Mouse (Mus musculus): ENCODE data around the gene Acsm5. TPM values are rescaled to one million over a fixed set of nuclear protein-coding genes. Genes with fewer than 3 reads are reported as not detected.

The Acsm5 gene
- total RNA-seq (2023; ENCODE audit: inconsistent age): not detected in 4 replicates

GRCm38 (mm10) chr7:119519163-119519562 lies at the start of gene Acsm5:
Acsm5 (plus strand) TSS chr7:119519463.

DNA sequence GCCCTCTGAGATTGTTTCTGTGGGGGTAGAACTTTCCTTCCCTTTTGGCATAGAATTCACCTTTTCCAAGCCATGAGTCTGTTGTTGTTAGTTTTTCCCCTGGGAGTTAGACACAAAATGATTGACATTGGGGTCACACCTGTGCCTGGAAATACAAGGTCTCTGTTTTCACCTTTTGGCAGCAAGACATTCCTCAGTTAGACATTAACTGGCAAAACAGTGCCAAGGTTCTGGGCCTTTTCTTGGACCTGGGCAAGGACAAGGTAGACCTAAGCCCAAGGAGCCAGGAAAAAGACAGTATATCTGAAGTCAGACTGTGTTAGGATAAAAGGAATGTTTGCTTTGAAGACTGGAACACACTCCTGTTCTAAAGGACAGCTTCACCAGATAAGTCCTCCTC lies 40.0 kb upstream of the Acsm5 start, which contains the start of gene Umod:
TSS of gene Umod (minus strand) at position 27 of the 400 bp plus-strand sequence.

DNA sequence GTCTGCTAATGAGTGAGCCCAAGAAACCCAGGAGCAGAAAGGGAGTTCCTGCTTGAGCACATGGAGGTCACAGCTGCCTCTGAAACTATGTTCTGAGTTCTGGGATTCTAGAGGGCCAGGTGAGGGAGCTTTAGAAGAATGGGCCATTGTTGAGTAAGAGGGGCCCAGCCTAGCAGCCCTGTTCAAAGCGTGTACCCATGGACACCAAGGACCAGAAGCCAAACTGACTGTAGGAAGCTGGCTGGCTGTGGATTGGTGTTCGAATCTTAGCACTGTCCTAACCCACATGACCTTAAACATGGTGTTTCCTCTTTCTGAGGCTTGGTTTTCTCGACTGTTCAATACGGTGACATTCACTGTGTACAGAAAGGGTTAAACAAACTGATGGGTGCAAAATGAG lies 4.1 kb downstream of the Acsm5 start, which contains the start of gene Pdilt:
TSS of gene Pdilt (minus strand) at position 101 of the 400 bp plus-strand sequence.

DNA sequence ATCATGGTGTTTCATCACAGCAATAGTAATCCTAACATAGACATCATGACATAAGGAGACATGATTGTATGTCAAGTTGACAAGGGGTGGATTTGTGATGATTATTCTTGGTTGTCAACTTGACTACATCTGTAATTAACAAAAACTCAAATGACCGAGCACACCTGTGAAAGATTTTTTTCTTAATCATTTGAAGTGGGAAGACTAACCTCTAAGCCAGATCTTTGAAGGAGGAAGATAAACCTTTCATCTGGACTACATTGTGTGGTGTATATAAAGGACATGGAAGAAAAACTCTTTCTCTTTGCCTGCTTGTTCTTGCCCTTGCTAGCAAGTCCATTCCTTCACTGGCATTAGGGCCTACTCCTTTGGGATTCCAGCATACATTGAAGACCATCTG lies 34.8 kb downstream of the Acsm5 start, which contains the start of gene Acsm2:
TSS of gene Acsm2 (plus strand) at position 301 of the 400 bp plus-strand sequence.

Other genes with a start within 250 kb of the Acsm5 start
- 0.45 TPM in 1 of 4 replicates, not detected in the others for gene Gp2, start 60.2 kb upstream of the Acsm5 start, total RNA-seq (2023; ENCODE audit: inconsistent age)
- gene Umod, start 40.2 kb upstream of the Acsm5 start, total RNA-seq (2023; ENCODE audit: inconsistent age): not detected in 4 replicates
- gene Pdilt, start 4.0 kb downstream of the Acsm5 start, total RNA-seq (2023; ENCODE audit: inconsistent age): not detected in 4 replicates
- gene Acsm2, start 34.9 kb downstream of the Acsm5 start, total RNA-seq (2023; ENCODE audit: inconsistent age): not detected in 4 replicates
- not detected in 4 replicates for gene Acsm1, start 87.6 kb downstream of the Acsm5 start, total RNA-seq (2023; ENCODE audit: inconsistent age)
- not detected in 4 replicates for gene Acsm4, start 170.6 kb downstream of the Acsm5 start, total RNA-seq (2023; ENCODE audit: inconsistent age)
- gene Thumpd1, start 201.3 kb downstream of the Acsm5 start, total RNA-seq (2023; ENCODE audit: inconsistent age): 86.9 to 92.3 TPM (median 90.9 TPM) in 4 replicates
- not detected in 4 replicates for gene Acsm3, start 241.5 kb downstream of the Acsm5 start, total RNA-seq (2023; ENCODE audit: inconsistent age)

Measured in B cell, adult (primary cell).